Mouse (Mus musculus) lung, embryonic 16.5 days (tissue): Measurements from ENCODE around the gene Chst12. TPM values are rescaled to one million over a fixed set of nuclear protein-coding genes. Genes with fewer than 3 reads are reported as not detected.

Source experiments
- polyA plus RNA-seq: library from polyadenylated mRNA; unstranded; fragments of >200 nt; fragmentation: Nextera tagmentation; extraction: Ambion mirVana; gene quantifications from 2 replicates; pipeline ENCODE4 v1.2.1, GENCODE M21; 2015

Gene Chst12
- polyA plus RNA-seq, 1 experiment from 2014 or later, result 23.0 TPM

Other genes with a start within 250 kb of the Chst12 start
- gene Mad1l1, start 184.0 kb upstream of the Chst12 start, polyA plus RNA-seq, result 50.4 and 54.1 TPM in 2 replicates
- 49.7 and 53.6 TPM in 2 replicates for gene Nudt1, start 183.9 kb upstream of the Chst12 start, polyA plus RNA-seq
- gene Mrm2, start 173.7 kb upstream of the Chst12 start, polyA plus RNA-seq, result 18.1 and 21.1 TPM in 2 replicates
- 19.1 and 19.8 TPM in 2 replicates for gene Snx8, start 116.3 kb upstream of the Chst12 start, polyA plus RNA-seq
- gene Eif3b, start 86.2 kb upstream of the Chst12 start, polyA plus RNA-seq, result 78.5 and 78.9 TPM in 2 replicates
- gene Gm4869, start 59.9 kb upstream of the Chst12 start, polyA plus RNA-seq, result not detected in 2 replicates
- 0.63 TPM in 1 of 2 replicates, not detected in the other for gene Grifin, start 59.5 kb downstream of the Chst12 start, polyA plus RNA-seq
- gene Lfng, start 101.8 kb downstream of the Chst12 start, polyA plus RNA-seq, result 24.9 and 25.8 TPM in 2 replicates
- gene Ttyh3, start 143.5 kb downstream of the Chst12 start, polyA plus RNA-seq, result 27.9 and 29.4 TPM in 2 replicates
- 20.9 and 21.5 TPM in 2 replicates for gene Iqce, start 196.8 kb downstream of the Chst12 start, polyA plus RNA-seq
- 24.4 TPM in 2 replicates for gene Brat1, start 199.5 kb downstream of the Chst12 start, polyA plus RNA-seq
- 1.1 and 1.4 TPM in 2 replicates for gene Amz1, start 218.6 kb downstream of the Chst12 start, polyA plus RNA-seq